Mouse (Mus musculus) liver, adult 2 months (tissue): ENCODE results near the gene Vmn1r4. TPM values are rescaled to one million over a fixed set of nuclear protein-coding genes. Genes with fewer than 3 reads are reported as not detected.

ENCODE experiments used
- DNase-seq: peaks from one replicate; pipeline ENCODE4 v3.0.0-alpha.2; 2011; ENCODE audit warnings: low read depth, low spot score; ENCODE audit errors: extremely low read depth
- H3K27ac ChIP-seq: fragments of 200-500 bp; replicated peaks from 2 replicates; pipeline ENCODE4 v1.5.1; 2012; ENCODE audit warnings: low read depth, mild to moderate bottlenecking, control low read depth, inconsistent platforms, low read length; ENCODE audit not compliant: insufficient read depth
- H3K27me3 ChIP-seq: fragments of 200-500 bp; 2 replicates; pipeline ENCODE4 v1.6.1; 2012; ENCODE audit warnings: mild to moderate bottlenecking, moderate library complexity, low read length, inconsistent platforms; ENCODE audit not compliant: control insufficient read depth, insufficient read depth
- H3K36me3 ChIP-seq: fragments of 200-500 bp; 2 replicates; pipeline ENCODE4 v1.6.1; 2012; ENCODE audit warnings: low read length, inconsistent platforms; ENCODE audit not compliant: control insufficient read depth, insufficient read depth
- H3K4me1 ChIP-seq: fragments of 200-500 bp; 2 replicates; pipeline ENCODE4 v1.6.1; 2011; ENCODE audit warnings: low read length; ENCODE audit not compliant: control insufficient read depth, insufficient read depth
- H3K4me3 ChIP-seq: fragments of 200-500 bp; 2 replicates; pipeline ENCODE4 v1.5.1; 2011; ENCODE audit warnings: low read depth, mild to moderate bottlenecking, control low read depth, low read length, moderate library complexity; ENCODE audit not compliant: insufficient read depth
- H3K79me2 ChIP-seq: fragments of 200-500 bp; 2 replicates; pipeline ENCODE4 v1.6.1; 2012; ENCODE audit warnings: inconsistent platforms, mild to moderate bottlenecking, low read length, moderate library complexity; ENCODE audit not compliant: control insufficient read depth, insufficient read depth
- H3K9ac ChIP-seq: fragments of 200-500 bp; 2 replicates; pipeline ENCODE4 v1.6.1; 2012; ENCODE audit warnings: low read depth, mild to moderate bottlenecking, control low read depth, inconsistent platforms, low read length
- CTCF ChIP-seq: fragments of 200-500 bp; IDR thresholded peaks from 2 replicates; pipeline ENCODE4 v1.5.1; 2011; ENCODE audit warnings: low read depth, low read length, control low read depth
- POLR2A ChIP-seq: fragments of 200-500 bp; IDR thresholded peaks from 2 replicates; pipeline ENCODE4 v1.6.1; 2011; ENCODE audit warnings: low read length, control low read depth; ENCODE audit not compliant: insufficient read depth; ENCODE audit errors: extremely low read depth
- WGBS: fragments of 180-500 bp; shearing (Covaris S2); methylation state at CpG from one replicate; pipeline ENCODE4 v1.1.7; 2018; 5-methylcytosine and 5-hydroxymethylcytosine counted together
- polyA plus RNA-seq: library from polyadenylated mRNA; depleted of rRNA; stranded (reverse); fragments of >200 nt; gene quantifications from 2 replicates; pipeline ENCODE4 v1.2.3, GENCODE M21; 2012
- total RNA-seq: library from RNA; depleted of rRNA; stranded (reverse); fragments of >200 nt; gene quantifications from 2 replicates; pipeline ENCODE4 v1.2.3, GENCODE M21; 2014

Gene Vmn1r4
- total and polyA plus RNA-seq, 2 experiments, result 0.65 TPM; not detected in 1

DNA sequence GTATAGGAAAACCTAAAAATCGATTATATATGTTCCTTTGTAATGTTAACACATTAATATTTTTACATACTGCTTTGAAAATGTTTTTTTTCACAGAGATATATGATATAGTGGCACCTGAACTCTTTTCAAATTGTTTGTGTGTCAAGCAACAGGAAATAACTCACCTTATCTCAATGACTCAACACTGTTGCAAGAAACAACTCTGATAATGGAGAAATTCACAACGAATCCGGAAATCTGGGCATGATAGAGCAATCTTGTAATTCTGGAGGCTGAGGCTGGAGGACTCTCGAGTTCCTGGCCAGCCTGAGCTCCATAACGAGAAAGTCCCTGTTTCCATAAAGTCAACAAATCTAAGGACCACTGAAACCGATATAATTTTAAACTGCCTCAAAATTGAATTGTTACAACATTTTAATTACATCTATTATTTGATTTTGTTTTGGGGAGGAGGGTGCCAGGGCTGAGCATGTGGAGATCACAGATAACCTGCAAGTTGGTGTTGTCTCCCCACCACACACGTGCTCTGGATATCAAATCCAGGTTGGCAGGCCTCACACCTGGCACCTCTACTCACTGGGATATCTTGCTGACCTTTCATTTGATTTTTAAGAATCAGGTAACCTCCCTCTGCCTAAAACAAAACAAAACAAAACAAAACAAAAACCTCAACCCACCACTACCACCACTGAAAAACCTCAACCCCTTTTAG lies 4.3 kb upstream of the Vmn1r4 start:
- peaks cover 32% of the 10 kb centered on the region for H3K4me1 ChIP-seq
- H3K9ac ChIP-seq, result peak overlapping the region; percentile 48
- no peak overlapping the region for H3K4me3 ChIP-seq
- peak; percentile 90 for DNase-seq
- H3K79me2 ChIP-seq, result peaks cover 34% of the 10 kb centered on the region
- H3K27ac ChIP-seq, result peak overlapping the region; percentile 98
- H3K27me3 ChIP-seq, result no peaks in the 10 kb centered on the region
- H3K36me3 ChIP-seq, result no peaks in the 10 kb centered on the region
- 20% methylated on average over 7 of the region's 7 CpGs for WGBS
- TF ChIP-seq CTCF (no peak), POLR2A (no peak)

DNA sequence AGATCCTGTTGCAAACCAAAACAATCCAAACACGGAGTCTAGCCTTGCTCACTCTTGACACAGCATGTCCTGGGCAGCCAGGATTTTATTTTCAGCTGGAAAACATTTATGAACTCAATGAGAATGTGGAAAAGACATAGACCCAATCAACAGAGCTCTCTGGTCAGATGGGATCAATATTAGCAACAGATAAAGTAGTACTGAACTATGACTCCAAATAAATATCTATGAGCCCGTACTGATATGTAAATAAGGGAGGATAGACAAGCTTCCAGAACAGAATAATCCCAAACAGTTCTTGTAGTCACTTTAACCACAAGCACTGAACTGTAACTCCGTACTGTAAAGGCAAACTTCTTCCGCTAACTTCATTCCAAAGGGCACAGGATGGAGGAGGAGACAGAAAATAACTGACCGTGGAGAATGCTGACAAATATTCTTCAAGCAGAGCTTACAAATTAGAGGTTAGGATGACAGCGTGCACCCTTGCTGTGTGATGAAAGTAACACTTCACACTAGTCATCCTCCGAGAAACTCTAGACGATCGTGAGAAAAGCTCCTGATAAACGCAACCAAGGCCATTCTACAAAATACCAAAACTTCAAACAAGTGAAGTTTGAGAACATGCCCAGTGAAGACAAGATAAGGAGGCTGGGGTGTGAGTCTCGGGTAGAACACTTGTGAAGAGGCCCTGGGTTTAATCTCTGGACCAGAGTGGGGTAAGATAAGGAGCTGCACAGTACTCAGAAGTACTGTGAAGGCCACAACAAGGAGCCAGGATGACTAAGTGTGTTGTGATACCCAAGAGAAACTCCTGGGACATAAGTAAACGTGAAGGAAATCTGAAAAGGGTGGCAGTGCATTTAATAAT lies 3.4 kb upstream of the Vmn1r4 start:
- WGBS, result 10% methylated on average over 12 of the region's 12 CpGs
- peak overlapping the region; percentile 98 for H3K27ac ChIP-seq
- peak; percentile 93 for DNase-seq
- no peaks in the 10 kb centered on the region for H3K27me3 ChIP-seq
- peak overlapping the region; percentile 48 for H3K9ac ChIP-seq
- H3K36me3 ChIP-seq, result no peaks in the 10 kb centered on the region
- TF ChIP-seq POLR2A (no peak), CTCF (no peak)
- H3K4me3 ChIP-seq, result peak overlapping the region; percentile 1; the same call in 1 of the 2 replicates
- H3K4me1 ChIP-seq, result peaks cover 31% of the 10 kb centered on the region
- H3K79me2 ChIP-seq, result peaks cover 29% of the 10 kb centered on the region

DNA sequence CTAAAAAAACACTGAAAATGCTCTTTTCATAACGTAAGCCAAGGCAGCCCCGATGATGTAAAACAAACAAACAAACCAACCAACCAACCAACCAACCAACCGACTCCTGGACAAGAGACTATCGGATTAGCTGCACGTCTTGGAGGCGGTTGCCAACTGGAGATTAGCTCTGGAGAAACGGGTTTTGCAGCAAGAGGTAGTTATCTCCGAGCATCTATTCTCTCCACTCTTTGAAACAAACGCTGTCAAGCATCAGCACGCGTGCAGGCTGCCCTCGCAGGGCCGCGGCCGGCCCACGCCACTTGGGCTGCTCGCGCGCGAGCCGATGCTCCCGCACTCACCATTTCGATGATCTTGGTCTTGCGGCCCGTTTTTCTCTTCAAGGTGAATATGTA lies 487 bp upstream of the Vmn1r4 start:
- peaks cover 23% of the 10 kb centered on the region for H3K4me1 ChIP-seq
- peak overlapping the region; percentile 90 for H3K9ac ChIP-seq
- H3K4me3 ChIP-seq, result peak overlapping the region; percentile 95
- peak; percentile 77 for DNase-seq
- no peak for TF ChIP-seq POLR2A
- TF ChIP-seq CTCF, result no peak
- WGBS, result under 1% methylated on average over 25 of the region's 25 CpGs
- H3K36me3 ChIP-seq, result no peaks in the 10 kb centered on the region
- H3K79me2 ChIP-seq, result peaks cover 8% of the 10 kb centered on the region
- H3K27me3 ChIP-seq, result no peaks in the 10 kb centered on the region
- H3K27ac ChIP-seq, result peak overlapping the region; percentile 68

DNA sequence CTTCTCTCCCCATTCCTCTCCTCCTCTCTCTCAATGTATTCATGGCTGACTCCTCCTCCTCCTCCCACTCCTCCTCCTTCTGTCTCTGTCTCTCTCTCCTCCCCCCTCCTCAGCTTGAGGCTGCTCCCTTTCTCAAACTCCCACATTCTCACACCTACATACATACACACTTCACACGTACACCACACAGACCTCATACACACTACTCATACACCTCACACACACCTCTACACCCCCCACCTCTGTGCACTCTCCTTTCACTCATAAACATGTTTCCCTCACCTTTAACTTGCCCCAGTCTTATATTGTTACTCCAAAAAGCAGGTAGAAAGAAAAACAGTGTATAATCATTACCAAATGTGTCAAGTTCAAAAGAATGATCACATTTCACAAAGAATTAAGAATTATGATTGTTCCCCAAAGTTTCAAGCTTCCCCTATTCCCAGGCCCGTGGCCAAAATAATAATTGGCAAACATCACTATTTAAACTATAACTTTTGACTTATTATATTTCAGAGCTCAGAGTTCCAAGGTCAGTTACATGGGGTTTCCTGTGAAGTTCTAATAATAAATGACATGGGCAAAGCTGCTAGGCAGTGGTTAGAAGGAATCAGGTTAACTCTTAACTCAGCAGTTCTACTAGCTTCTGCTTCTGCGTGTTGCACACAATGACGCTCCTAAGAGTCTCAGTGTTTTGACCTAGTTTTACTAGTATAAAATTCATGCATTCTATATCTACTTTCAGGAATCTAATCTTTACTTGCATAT lies 8.0 kb downstream of the Vmn1r4 start:
- H3K27ac ChIP-seq, result no peak overlapping the region
- 74% methylated on average over 4 of the region's 4 CpGs for WGBS

DNA sequence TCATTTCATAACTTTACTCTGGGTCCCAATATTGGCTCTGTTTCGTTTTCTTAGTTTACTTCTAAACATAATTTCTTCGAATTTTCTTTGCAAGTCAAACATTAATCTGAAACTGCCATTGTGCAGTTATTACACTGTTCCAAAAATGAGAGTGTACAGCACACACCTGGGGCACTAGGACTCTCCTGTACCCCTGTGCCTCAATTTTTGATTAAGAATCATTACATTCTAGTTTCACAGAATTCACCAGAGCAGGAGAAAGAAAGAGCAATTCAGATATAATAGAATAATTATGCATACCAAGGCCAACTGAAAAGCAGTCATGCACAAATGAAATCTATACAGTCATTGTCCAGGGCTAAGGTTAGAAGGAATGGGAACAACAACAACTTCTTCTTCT lies 8.6 kb downstream of the Vmn1r4 start:
- Histone ChIP-seq H3K36me3 (no peaks in the 10 kb centered on the region), H3K4me1 (no peaks in the 10 kb centered on the region), H3K4me3 (no peak overlapping the region), H3K9ac (no peak overlapping the region), H3K79me2 (no peaks in the 10 kb centered on the region), H3K27me3 (no peaks in the 10 kb centered on the region), H3K27ac (no peak overlapping the region)
- DNase-seq, result no peak
- TF ChIP-seq POLR2A, result no peak
- no peak for TF ChIP-seq CTCF
- 66% methylated on average over 2 of the region's 2 CpGs for WGBS

More for the DNA sequence above, 8.0 kb downstream of the Vmn1r4 start:
- Histone ChIP-seq H3K79me2 (no peaks in the 10 kb centered on the region), H3K36me3 (no peaks in the 10 kb centered on the region), H3K27me3 (no peaks in the 10 kb centered on the region), H3K4me1 (no peaks in the 10 kb centered on the region), H3K9ac (no peak overlapping the region), H3K4me3 (no peak overlapping the region)
- no peak for DNase-seq
- no peak for TF ChIP-seq POLR2A
- TF ChIP-seq CTCF, result no peak
